Mouse (Mus musculus) kidney, adult 2 months (tissue): Measurements from ENCODE around the gene Llgl2.

ENCODE experiments used
- CTCF ChIP-seq: fragments of 200-500 bp; conservative IDR thresholded peaks from 2 replicates; pipeline ENCODE4 v1.5.1; 2011; ENCODE audit warnings: low read depth, mild to moderate bottlenecking, control low read depth, low read length, moderate library complexity, mixed read lengths; ENCODE audit not compliant: insufficient read depth, insufficient read length
- POLR2A ChIP-seq: fragments of 200-500 bp; IDR thresholded peaks from one replicate; pipeline ENCODE4 v1.6.1; 2011; ENCODE audit warnings: low read depth, low read length, control low read depth

GRCm38 (mm10) chr11:115886446-115886845, 62.6 kb downstream of the Llgl2 start:
- no peak for TF ChIP-seq CTCF
- no peak for TF ChIP-seq POLR2A
